Mouse (Mus musculus) kidney, embryonic 14.5 days (tissue): Measurements from ENCODE around the gene AW822073. TPM values are rescaled to one million over a fixed set of nuclear protein-coding genes. Genes with fewer than 3 reads are reported as not detected.
"Not testable (repeated sequence)": the region's sequence is repeated elsewhere in the genome, so short reads cannot be mapped to it uniquely, and the experiment has no call there.

ENCODE experiments used
- ATAC-seq: fragments of 200-750 bp; cut with Nextera tagmentation; 2 replicates; pipeline ENCODE4 v1.8.0; 2017; ENCODE audit warnings: moderate number of reproducible peaks, mild to moderate bottlenecking, moderate TSS enrichment, moderate library complexity; ENCODE audit not compliant: low FRiP score, low TSS enrichment
- H3K27ac ChIP-seq: fragments of 300-500 bp; sonication (generic); 2 replicates; pipeline ENCODE4 v1.5.1; 2014; ENCODE audit warnings: low read depth, mild to moderate bottlenecking, low read length, moderate library complexity, mixed read lengths
- H3K27me3 ChIP-seq: fragments of 300-500 bp; sonication (generic); 2 replicates; pipeline ENCODE4 v1.6.1; 2014; ENCODE audit warnings: mild to moderate bottlenecking, low read length; ENCODE audit not compliant: control insufficient read depth, insufficient read depth
- H3K36me3 ChIP-seq: fragments of 300-500 bp; sonication (generic); 2 replicates; pipeline ENCODE4 v1.6.1; 2014; ENCODE audit warnings: low read length, mixed read lengths; ENCODE audit not compliant: control insufficient read depth, insufficient read depth
- H3K4me1 ChIP-seq: fragments of 300-500 bp; sonication (generic); 2 replicates; pipeline ENCODE4 v1.6.1; 2014; ENCODE audit warnings: low read length, mixed read lengths; ENCODE audit not compliant: control insufficient read depth, insufficient read depth
- H3K4me2 ChIP-seq: fragments of 300-500 bp; sonication (generic); replicated peaks from 2 replicates; pipeline ENCODE4 v1.6.1; 2014; ENCODE audit warnings: low read depth, mild to moderate bottlenecking, low read length
- H3K4me3 ChIP-seq: fragments of 300-500 bp; sonication (generic); 2 replicates; pipeline ENCODE4 v1.5.1; 2014; ENCODE audit warnings: mild to moderate bottlenecking, low read length
- H3K9ac ChIP-seq: fragments of 300-500 bp; sonication (generic); 2 replicates; pipeline ENCODE4 v1.6.1; 2014; ENCODE audit warnings: low read depth, mild to moderate bottlenecking, low read length, moderate library complexity
- H3K9me3 ChIP-seq: fragments of 300-500 bp; sonication (generic); 2 replicates; pipeline ENCODE4 v1.6.1; 2016; ENCODE audit warnings: low read length; ENCODE audit not compliant: control insufficient read depth
- WGBS: fragments of 180-500 bp; shearing (Covaris S2); extraction: QIAGEN DNeasy Blood & Tissue Kit; methylation state at CpG from one replicate; pipeline ENCODE4 v1.1.7; 2014; 5-methylcytosine and 5-hydroxymethylcytosine counted together
- polyA plus RNA-seq: library from polyadenylated mRNA; unstranded; fragments of >200 nt; fragmentation: Nextera tagmentation; extraction: Ambion mirVana; gene quantifications from 2 replicates; pipeline ENCODE4 v1.2.1, GENCODE M21; 2014

Gene AW822073
- polyA plus RNA-seq, 1 experiment from 2014 or later = not detected

DNA sequence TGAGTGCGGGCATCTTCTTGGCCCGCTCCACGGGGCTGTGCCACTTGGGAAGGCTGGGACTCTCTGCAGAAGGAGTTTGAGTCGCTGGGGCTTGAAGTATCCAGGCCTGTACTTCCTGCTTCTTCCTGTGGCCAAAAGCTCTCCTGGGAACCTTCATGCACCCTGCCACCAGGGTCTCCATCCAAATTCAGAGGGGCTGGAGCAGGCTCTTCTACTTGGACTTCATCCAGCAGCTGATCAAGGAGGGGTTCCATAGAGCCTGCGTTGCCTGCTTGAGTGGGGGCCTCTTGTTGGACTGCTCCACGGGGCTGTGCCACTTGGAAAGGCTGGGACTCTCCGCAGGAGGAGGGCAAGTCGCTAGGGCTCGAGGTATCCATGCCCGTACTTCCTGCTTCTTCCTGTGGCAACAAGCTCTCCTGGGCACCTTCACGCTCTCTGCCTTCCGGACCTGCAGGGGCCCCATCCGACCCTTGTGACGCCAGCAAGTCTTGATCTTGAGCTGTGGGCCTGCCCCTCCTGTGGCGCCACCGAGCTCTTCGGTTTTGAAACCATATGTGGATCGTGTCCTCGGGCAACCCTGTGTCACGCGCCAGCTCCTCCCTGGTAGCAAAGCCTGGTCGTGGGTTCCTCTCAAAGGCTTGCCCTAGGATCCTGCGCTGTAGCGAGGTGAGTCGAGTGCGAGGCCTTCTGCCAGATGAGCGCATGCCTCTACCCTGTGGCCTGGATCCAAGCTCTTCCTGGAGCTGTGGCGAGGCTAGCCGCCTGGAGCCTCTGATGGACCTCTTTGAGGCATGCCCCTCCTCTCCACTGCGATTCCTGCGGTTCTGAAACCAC lies 541 bp downstream of the AW822073 start:
- not testable (repeated sequence) for H3K36me3 ChIP-seq, H3K27ac ChIP-seq, H3K27me3 ChIP-seq, ATAC-seq, H3K9ac ChIP-seq, H3K9me3 ChIP-seq, H3K4me2 ChIP-seq, H3K4me1 ChIP-seq, H3K4me3 ChIP-seq
- WGBS = 83% methylated on average over 25 of the region's 31 CpGs

DNA sequence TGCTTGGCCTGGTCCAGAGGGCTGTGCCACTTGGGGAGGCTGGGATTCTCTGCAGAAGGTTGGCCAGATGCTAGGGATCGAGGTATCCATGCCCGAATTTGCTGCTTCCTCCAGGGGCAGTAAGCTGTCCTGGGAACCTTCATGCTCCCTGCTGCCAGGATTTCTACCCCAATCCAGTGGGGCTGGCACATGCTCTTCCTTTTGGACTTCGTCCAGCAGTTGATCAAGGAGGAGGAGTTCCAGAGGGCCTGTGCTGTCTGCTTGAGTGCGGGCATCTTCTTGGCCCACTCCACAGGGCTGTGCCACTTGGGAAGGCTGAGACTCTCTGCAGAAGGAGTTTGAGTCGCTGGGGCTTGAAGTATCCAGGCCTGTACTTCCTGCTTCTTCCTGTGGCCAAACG lies 1.6 kb downstream of the AW822073 start:
- 90% methylated on average over 3 of the region's 6 CpGs for WGBS
- not testable (repeated sequence) for H3K9ac ChIP-seq, H3K4me2 ChIP-seq, H3K27ac ChIP-seq, ATAC-seq, H3K27me3 ChIP-seq, H3K4me1 ChIP-seq, H3K9me3 ChIP-seq, H3K36me3 ChIP-seq, H3K4me3 ChIP-seq

DNA sequence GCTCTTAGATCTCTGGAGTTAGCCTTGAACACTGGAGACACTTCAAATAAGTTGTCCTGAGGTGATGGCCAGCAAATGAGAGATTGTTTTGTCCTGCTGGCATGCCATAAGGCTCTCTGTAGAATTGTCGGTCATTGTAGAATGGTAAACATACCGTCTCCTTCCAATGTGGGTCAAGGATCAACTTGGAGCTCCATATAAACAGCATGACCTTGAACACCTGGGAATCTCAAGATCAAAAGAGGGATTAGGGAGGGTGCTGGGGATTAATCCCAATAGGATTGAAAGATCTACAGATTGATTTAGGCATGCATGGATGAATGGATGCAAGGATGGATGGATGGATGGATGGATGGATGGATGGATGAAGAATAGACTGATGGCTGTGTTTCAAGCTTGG lies 3.2 kb downstream of the AW822073 start:
- not testable (repeated sequence) for H3K27me3 ChIP-seq, ATAC-seq
- WGBS = 90% methylated on average over 2 of the region's 2 CpGs

DNA sequence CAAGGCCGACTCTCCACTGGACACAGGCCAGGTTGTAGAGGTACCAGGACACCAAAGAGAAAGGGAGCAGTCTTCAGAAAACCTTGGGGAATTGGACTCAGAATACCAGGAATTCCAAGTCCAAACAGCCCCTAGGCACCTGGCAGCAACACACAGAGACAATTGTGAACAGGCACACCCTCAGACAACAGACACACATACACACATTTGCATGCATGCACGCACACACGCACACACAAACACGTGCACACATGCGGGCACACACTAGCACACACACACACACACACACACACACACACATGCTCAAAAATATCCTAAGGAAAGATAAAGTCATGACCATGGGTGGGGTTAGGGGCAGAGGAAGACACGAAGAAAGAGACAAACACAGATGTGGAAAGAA lies 4.0 kb downstream of the AW822073 start:
- H3K9ac ChIP-seq = no peak overlapping the region
- no peaks in the 10 kb centered on the region for H3K27me3 ChIP-seq
- H3K4me1 ChIP-seq = no peaks in the 10 kb centered on the region
- 87% methylated on average over 6 of the region's 6 CpGs for WGBS
- H3K4me2 ChIP-seq = no peak overlapping the region
- no peak overlapping the region for H3K27ac ChIP-seq
- H3K9me3 ChIP-seq = no peaks in the 10 kb centered on the region
- no peaks in the 10 kb centered on the region for H3K36me3 ChIP-seq
- ATAC-seq = no peak
- H3K4me3 ChIP-seq = no peak overlapping the region

More for the DNA sequence above, 3.2 kb downstream of the AW822073 start:
- not testable (repeated sequence) for H3K4me3 ChIP-seq, H3K9me3 ChIP-seq, H3K4me2 ChIP-seq, H3K36me3 ChIP-seq, H3K27ac ChIP-seq, H3K9ac ChIP-seq, H3K4me1 ChIP-seq

DNA sequence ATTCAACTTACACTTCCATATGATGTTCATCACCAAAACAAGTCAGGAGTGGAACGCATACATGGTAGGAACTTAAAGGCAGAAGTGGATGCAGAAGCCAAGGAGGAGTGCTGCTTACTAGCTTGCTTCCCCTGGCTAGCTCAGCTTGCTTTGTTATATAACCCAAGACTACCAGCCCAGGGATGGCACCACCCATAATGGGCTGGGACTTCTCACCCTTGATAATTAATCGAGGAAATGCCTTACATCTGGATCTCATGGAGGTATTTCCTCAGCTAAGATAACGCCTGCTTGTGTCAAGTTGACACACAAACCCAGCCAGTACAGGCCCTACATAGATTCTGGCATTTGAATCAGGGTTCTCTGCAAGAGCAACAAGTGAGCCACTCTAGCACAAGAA lies 7.4 kb downstream of the AW822073 start:
- H3K4me3 ChIP-seq = no peak overlapping the region
- no peaks in the 10 kb centered on the region for H3K9me3 ChIP-seq
- no peaks in the 10 kb centered on the region for H3K27me3 ChIP-seq
- no peak overlapping the region for H3K9ac ChIP-seq
- WGBS = 89% methylated on average over 3 of the region's 3 CpGs
- no peak overlapping the region for H3K4me2 ChIP-seq
- no peaks in the 10 kb centered on the region for H3K4me1 ChIP-seq
- no peaks in the 10 kb centered on the region for H3K36me3 ChIP-seq
- H3K27ac ChIP-seq = no peak overlapping the region
- ATAC-seq = no peak

DNA sequence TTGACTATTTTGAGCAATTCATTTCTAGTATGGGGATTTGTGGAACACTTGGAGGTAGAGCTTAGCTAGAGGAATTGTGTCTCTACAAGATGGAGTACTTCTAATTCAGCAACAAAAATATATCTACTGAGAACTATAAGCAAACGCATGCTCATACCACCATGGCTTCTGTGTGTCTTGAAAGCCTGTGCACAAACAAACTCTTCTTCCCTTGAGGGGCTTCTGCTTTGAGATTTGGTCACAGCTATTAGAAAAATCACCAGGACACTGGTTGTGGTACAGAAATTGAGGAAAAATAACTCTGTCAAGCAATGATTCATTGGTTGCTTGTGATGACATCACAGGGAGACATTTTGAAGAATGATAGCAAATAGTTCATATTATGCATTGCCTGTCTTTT lies 9.4 kb downstream of the AW822073 start:
- Histone ChIP-seq H3K36me3 (no peaks in the 10 kb centered on the region), H3K4me1 (no peaks in the 10 kb centered on the region), H3K4me3 (no peak overlapping the region), H3K27ac (no peak overlapping the region), H3K27me3 (no peaks in the 10 kb centered on the region), H3K9ac (no peak overlapping the region), H3K9me3 (no peaks in the 10 kb centered on the region), H3K4me2 (no peak overlapping the region)
- ATAC-seq = no peak
- WGBS = 82% methylated on average over 1 of the region's 1 CpGs

DNA sequence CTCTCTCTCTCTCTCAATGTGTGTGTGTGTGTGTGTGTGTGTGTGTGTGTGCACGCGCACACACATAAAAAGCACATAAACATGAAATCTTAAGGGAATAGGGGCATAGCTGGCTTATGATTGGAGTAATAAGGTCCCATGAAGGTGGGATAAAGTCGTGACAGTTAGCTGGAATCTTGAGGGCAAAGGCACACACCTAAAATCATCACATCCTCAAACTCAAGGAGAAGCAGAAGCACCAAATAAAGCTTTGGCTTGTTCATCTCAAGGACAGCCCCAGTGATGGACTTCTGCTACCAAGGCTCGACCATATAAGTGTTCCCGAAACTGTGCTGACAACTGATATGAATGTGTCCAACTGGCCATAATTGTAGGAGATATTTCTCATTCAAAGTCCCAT lies 9.8 kb downstream of the AW822073 start:
- H3K36me3 ChIP-seq = no peaks in the 10 kb centered on the region
- H3K9ac ChIP-seq = no peak overlapping the region
- H3K9me3 ChIP-seq = no peaks in the 10 kb centered on the region
- 83% methylated on average over 5 of the region's 5 CpGs for WGBS
- no peak overlapping the region for H3K4me2 ChIP-seq
- H3K27me3 ChIP-seq = no peaks in the 10 kb centered on the region
- ATAC-seq = no peak
- no peak overlapping the region for H3K4me3 ChIP-seq
- no peaks in the 10 kb centered on the region for H3K4me1 ChIP-seq
- no peak overlapping the region for H3K27ac ChIP-seq

DNA sequence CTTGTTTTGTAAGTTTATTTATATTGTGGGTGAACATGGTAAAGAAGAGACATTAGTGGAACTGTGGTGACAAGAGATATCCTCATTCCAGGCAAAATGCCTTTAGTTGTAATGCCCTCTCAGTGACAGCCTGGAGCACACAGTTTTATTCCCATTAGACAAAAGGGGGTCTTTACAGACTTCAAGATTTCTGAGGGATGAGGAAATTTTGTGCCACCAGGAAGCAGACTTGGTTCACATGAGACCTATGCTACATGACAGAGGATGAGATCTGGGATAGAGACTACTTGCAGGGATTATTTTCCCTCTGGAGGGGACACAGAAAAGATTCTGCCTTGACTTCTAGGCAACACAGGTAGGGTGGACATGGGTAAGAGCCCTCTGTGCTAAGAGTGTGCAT lies 10.2 kb downstream of the AW822073 start:
- H3K9me3 ChIP-seq = no peaks in the 10 kb centered on the region
- H3K27ac ChIP-seq = no peak overlapping the region
- no peak overlapping the region for H3K9ac ChIP-seq
- H3K4me1 ChIP-seq = no peaks in the 10 kb centered on the region
- no peaks in the 10 kb centered on the region for H3K36me3 ChIP-seq
- ATAC-seq = no peak
- no peaks in the 10 kb centered on the region for H3K27me3 ChIP-seq
- no peak overlapping the region for H3K4me3 ChIP-seq
- no peak overlapping the region for H3K4me2 ChIP-seq

DNA sequence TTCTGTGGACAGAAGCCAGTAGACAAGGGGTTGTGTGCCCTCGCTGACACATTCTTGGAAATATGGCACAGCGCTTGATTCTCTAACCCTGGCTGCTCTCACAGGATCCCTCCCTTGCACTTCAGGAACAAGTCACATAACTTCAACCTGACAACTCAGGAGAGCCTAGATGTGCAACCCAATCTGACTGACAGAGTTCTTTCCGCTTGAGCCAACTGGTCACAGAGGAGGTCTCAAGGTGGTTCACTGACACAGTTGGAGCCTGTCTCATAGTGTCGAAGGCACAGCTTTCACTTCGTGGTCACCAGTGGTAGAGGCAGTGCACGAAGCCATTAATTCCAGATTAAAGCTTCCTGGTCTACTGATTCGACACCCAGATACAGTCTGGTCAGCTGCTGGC lies 12.5 kb downstream of the AW822073 start:
- Histone ChIP-seq H3K4me1 (no peaks in the 10 kb centered on the region), H3K4me2 (no peak overlapping the region), H3K27me3 (no peaks in the 10 kb centered on the region), H3K9ac (no peak overlapping the region), H3K27ac (no peak overlapping the region), H3K36me3 (no peaks in the 10 kb centered on the region), H3K9me3 (no peaks in the 10 kb centered on the region), H3K4me3 (no peak overlapping the region)
- WGBS = 75% methylated on average over 7 of the region's 7 CpGs
- ATAC-seq = no peak
